Mouse (Mus musculus) mesoderm, embryonic 11.5 days (tissue): ENCODE measurements around the gene Sag.
"Not testable (repeated sequence)": the region's sequence is repeated elsewhere in the genome, so short reads cannot be mapped to it uniquely, and the experiment has no call there.

ENCODE experiments used
- DNase-seq: peaks from one replicate; pipeline ENCODE4 v3.0.0-alpha.2; 2012; ENCODE audit warnings: low read depth, low spot score

Gene Sag

DNA sequence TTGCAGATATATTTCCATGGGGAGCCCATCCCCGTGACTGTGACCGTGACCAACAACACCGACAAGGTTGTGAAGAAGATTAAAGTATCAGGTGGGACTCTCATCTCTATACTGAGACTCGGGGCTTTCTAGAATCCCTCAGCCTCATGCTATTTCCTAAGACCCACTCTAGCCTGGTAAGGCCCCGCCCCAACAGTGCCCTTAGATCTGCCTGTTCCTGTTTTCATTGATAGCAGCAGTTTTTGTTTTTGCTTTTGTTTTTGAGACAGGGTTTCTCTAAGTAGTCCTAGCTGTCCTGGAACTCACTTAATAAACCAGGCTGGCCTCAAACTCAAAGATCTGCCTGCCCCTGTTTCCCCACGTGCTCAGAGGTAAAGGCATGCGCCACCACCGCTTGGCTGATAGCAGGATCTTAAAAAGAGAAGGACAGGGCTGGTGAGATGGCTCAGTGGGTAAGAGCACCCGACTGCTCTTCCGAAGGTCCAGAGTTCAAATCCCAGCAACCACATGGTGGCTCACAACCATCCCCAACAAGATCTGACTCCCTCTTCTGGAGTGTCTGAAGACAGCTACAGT is 21.0 kb downstream of the Sag start:
- no peak for DNase-seq

DNA sequence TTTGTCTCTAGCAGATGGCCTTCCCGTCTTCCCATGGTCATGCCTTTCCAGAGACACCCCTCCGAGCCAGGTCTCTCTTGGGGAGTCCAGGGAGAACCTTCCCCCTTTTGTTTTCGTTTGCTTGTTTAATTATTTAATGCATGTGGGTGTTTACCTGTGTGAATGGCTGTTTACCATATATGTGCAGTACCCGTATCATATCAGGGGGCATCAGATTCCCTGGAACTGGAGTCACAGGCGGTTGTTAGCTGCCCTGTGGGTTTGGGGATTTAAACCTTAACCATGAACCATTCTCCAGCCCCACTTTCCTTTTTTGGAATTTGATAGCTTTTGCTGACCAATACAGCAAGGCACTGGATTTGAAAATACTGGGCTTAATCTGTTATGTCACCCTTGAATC is 21.8 kb downstream of the Sag start:
- no peak for DNase-seq

DNA sequence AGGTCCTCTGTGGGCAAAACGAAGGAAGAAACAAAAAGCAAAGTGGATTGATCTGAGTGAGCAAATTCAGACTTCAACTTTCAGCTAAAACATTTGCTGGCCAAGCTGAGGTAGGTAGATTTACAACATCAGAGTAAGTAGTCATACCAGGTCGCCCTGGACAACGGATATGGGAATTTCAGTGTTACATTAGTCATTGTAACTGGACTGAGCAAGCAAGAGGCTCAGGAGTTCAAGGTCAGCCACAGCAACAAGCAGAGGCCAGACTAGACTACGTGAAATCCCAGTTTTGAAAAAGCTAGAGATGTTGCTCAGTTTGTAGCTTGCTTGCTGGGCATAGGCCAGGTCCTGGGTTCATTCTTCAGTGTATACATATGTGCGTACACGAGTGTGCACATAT is 22.5 kb downstream of the Sag start:
- no peak for DNase-seq

- DNase-seq = no peak
Observed at GRCm38 (mm10) chr1:87826474-87826873, 23.0 kb downstream of the Sag start.

DNA sequence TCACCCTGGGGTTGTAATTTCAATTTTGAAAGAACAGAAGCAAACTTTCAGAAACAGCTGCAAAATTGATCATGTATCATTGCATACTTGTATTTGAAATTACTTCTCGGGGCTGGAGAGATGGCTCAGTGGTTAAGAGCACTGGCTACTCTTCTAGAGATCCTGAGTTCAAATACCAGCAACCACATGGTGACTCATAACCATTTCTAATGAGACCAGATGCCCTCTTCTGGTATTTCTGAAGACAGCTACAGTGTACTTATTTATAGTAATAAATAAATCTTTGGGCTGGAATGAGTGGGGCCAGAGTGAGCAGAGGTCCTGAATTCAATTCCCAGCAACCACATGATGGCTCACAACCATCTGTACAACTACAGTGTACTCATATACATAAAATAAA is 24.0 kb downstream of the Sag start:
- not testable (repeated sequence) for DNase-seq

DNA sequence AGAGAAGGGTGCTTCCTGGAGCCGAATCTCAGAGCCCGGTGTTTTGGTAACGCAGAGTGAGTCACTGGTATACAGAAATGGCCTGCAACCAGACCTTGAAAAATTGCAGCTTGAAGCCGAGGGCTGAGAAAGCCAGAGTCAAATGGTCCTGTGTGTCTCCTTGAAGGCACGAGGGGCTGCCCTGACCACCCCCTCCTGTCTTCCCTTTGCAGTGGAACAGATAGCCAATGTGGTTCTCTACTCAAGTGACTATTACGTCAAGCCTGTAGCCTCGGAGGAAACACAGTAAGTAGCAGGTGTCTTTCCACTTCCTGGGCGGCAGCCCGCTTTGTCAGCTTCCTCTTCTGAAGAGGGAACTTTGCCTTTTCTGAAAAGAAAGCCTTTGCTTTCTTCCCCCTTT is 24.7 kb downstream of the Sag start:
- DNase-seq = no peak

DNA sequence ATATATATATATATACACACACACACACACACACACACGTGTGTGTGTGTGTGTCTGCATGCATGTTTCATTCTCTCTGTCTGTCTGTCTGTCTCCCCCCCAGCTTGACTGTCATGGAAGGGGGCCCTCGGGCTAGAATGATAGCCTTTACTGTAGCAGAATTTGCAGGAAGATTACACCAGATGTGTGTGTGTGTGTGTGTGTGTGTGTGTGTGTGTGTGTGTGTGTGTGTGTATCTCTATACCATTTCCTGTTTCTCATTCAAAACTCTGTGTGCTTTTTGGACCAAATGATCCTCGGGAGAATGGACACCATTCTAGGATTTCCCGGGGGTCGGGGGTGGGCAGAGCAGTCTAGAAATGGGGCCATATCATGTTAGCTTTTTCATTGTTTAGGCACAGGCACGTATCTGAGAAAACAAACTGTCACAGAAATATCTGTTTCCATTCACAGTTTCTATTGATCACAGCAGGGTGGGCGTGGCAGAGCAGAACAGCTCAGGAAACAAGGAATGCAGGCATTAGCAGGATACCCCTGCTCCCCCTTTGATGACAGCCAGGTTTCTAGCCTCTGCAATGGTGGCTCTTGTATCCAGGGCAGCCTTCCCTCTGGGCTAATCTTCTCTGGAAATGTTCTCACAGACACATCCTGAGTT is 25.6 kb downstream of the Sag start:
- no peak for DNase-seq

- DNase-seq = no peak
Observed at GRCm38 (mm10) chr1:87829621-87830211, 26.2 kb downstream of the Sag start.

GRCm38 (mm10) chr1:87836453-87836852 is 33.0 kb downstream of the Sag start:
- no peak for DNase-seq

GRCm38 (mm10) chr1:87837018-87837417 is 33.5 kb downstream of the Sag start:
- no peak for DNase-seq

- no peak for DNase-seq
Observed at GRCm38 (mm10) chr1:87840411-87841208, 37.1 kb downstream of the Sag start.

DNA sequence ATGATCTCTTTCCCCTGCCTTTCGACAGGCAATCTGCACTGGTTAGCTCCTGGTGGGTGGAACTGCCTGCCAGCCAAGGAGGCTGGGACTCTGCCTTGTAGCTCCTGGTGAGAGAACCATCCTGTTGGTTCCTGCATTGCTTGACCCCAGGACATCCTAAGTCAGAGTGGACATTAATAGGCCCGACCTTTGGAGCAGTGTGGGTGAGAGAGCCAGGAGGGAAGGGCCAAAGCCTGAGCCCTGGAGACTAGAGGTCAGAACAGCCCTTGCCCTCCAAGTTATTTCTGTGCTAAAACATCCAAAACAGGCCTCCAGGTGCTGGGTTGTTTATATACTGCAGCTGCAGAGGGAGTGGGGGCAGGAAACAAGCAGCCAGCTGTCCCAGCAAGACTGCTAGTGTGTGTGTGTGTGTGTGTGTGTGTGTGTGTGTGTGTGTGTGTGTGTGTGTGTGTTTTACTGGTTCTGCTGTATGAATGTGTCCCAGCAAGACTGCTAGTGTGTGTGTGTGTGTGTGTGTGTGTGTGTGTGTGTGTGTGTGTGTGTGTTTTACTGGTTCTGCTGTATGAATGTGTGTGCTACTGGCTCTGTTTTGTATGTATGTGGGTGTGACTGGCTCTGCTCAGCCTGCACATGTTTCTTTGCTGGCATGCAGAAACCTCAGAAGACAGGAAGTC is 43.5 kb downstream of the Sag start:
- DNase-seq = no peak

DNA sequence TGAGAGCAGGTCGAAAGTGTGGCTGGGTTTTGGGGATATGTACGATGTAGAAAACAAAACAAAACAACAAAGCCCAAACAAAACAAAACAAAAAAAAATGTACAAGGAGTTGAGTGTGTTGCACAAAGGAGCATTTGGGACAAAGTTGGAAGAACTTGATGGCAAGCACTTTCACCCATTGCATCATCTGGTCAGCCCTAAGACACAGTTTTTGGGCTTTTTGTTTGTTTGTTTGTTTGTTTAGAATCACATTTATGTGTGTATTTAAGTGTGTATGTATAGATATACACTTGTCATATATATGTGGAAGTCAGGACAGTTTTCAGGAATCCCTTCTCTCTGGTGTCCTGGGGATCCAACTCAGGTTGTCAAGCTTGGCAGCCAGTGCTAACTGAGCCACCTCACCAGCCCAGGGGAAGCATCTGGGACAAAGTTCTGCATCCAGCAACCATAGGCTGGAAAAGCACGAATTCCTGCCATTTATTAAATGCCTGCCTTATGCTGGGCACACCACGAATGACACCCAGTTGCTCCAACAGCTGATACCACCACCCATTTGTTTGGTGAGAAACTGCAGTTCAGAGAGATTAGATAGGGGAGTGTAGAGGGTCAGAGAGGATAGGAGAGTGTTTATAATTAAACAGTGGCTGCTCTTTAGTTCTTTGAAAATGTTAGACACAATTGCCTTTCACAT is 44.1 kb downstream of the Sag start:
- DNase-seq = no peak

DNA sequence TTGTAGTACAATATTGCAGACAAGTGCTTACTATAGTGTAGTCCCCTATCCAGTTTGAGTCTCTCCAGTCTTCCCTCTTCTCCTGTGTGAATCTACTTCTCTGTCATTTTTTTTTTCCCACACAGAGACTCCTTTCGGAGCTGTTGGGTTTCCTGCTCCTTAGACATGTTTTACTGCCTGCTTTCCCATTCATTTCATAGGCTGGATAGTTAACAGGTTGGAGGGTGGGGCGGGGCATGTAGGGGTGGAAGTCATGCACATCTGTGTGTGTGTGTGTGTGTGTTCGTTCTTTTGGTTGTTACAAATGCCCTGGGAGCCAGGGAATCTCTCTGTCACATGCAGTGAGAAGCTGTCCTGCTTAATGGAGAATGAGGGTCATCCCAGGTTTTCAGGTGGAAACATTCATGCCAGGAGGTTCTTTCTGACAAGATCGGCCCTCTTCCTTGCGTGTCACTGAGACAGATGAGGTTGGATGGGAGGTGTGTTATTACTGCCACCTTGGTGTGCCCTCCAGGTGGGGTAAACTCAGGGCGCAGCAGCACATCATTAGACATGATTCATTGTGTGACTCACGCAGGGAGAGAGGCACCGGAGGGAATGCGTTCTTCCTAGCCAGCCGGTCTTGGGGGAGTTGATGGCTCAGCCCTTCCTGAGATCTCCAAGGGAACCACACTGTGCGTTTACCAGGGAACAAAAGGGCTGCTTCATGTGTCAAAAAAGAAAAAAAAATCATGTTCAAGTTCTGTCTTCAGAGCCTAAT is 44.9 kb downstream of the Sag start:
- DNase-seq = no peak

DNA sequence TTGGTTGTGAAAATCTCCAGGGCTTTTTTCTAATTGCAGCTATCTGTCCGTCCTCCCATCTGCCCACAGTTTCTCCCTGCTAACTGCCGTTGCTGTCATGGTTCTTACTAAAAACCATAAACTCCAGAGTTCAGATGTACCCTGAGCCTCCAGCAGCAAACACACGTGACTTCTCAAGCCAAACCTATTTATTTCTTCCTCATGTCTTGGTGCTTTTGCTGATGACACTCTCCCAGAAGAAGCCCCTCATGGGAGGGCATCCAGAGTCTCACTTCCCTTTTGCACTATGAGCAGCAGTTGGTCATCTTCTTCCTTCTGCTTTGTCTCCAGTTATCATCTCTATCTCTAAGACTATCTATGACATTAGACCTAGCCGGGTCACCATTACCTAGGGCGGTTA is 45.8 kb downstream of the Sag start:
- DNase-seq = no peak

- no peak for DNase-seq
Observed at GRCm38 (mm10) chr1:87851344-87851743, 47.9 kb downstream of the Sag start.

DNA sequence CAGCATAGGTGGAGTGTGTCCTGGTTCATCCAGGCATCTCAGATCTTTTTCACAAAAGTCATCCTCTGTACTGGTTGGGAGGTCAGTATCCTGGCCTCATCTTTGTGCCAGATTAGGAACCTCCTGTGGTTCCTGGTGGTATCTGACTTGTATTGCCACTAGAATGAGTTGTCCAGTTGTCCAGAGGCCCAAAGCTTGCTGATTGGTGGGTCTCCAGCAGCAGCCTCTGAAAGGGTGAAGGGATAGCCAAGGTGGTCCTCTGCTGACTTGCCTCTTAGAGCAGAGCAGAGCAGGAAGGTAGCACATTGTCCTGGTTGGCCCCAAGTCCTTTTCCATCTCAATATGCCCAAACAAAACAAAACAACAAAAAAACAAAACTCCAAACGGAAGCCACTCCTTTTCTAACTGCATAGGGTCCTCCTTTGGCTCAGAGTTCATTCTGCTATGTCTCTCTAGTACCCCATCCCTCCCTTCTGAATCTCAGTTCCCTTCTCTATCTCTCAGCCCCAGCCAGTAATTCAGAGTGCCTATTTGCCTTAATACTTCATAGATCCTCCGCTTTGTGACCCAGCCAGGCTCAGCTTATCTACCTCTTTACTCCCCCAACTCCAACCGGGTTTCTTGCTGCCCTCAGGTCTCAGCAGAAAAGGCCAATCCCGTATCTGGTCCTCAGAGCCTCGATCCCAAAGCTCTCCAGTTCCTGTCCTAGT is 48.8 kb downstream of the Sag start:
- DNase-seq = no peak

GRCm38 (mm10) chr1:87852892-87853600 is 49.6 kb downstream of the Sag start, which contains the start of gene Dgkd:
TSS of gene Dgkd (plus strand) at chr1:87853287.
- DNase-seq = peak; percentile 86

DNA sequence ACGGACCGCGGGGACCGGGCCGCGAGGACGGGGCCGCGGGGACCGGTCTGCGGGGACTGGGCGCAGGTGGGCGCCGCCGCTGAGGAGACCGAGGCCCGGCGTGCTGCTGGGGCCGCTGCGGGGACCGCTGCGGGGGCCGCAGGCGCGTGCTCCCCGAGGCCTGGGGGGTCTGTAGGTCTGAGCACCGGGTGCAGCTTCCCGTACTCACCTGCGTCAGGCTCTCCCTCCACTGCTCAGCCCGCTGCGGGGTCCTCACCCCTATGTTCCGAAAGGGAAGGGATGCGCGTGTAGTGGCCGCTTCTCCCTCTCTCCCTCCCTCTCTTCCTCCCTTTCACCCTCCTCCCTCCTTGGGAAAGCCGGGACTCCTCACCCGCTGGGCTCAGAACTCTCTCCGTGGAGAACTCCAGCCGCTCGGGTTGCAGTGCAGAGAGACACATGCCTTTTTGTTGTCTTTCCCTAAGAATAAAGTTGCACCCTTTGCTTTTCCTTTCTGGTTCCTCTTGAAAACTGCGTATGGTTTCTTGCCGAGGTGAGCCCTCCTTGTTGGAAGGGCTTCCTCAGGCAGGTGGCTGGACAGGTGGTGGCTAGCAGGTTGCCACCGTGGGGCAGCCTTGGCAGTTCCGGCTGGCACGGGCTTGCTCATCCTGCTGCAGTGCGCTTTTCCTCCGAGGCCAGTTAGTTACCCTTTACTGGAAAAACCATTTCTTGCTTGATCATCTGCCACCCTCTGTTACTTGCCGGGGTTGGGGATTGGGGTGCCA is 50.3 kb downstream of the Sag start:
- DNase-seq = no peak
